Mouse (Mus musculus) testis, adult 2 months (tissue): Measurements from ENCODE around the gene Dirc2.

Experiments used
- CTCF ChIP-seq: fragments of 200-500 bp; IDR thresholded peaks from 2 replicates; pipeline ENCODE4 v1.5.1; 2012; ENCODE audit warnings: low read depth, mild to moderate bottlenecking, inconsistent platforms, low read length, moderate library complexity; ENCODE audit not compliant: control insufficient read depth, insufficient read depth, insufficient replicate concordance
- POLR2A ChIP-seq: fragments of 200-500 bp; IDR thresholded peaks from 2 replicates; pipeline ENCODE4 v1.6.1; 2012; ENCODE audit warnings: low read depth, mild to moderate bottlenecking, inconsistent platforms, low read length, moderate library complexity; ENCODE audit not compliant: control insufficient read depth

DNA sequence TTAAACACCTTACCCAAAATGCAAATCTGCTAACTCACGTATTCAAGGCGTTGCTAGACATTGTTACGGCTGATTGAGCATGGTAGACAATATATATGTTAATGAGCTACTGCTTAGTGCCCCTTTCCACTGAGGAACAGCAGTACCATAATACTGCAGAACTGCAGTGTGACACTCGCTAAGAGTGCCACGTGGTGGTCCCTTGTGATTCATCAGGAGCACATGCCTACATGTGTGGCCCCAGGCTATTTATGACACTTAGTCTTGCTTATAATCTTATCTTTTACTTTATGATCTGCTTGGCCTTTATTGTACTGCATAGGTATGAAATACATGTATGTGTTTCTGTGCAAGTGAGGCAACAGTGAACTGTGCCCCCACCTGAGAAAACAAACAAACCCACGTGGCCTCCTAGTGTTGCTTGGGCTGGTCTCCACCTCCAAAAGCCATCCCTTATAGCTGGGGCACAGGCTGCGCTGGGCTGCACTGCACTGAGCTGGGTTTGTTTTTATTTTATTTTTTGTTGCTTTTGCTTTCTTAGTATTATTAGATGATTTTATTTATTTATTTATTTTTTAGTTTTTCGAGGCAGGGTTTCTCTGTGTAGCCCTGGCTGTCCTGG, 18.5 kb upstream of the Dirc2 start:
- TF ChIP-seq POLR2A (no peak), CTCF (no peak)
